Mouse (Mus musculus) heart, postnatal 36 days (tissue): Measurements from ENCODE around the gene Rnf34. TPM values are rescaled to one million over a fixed set of nuclear protein-coding genes. Genes with fewer than 3 reads are reported as not detected.
A peak's percentile ranks its signal among the peaks of the same experiment; 100 is the strongest.

Experiments used
- DNase-seq, 2 experiments: peaks; one replicate each; pipeline ENCODE4 v3.0.0; 2021 to 2022
- intact Hi-C: fragments of 180-260 bp; cut with DNase I; formaldehyde crosslinking; loops from one replicate; pipeline ENCODE4 v1.15.1; 2025
- total RNA-seq, 2 experiments: library from RNA; stranded (reverse); gene quantifications; 2 replicates each; pipeline ENCODE4 v1.2.3; 2021

Rnf34 gene
- 10 to 100 TPM; 25.6 to 30.1 TPM for total RNA-seq

- DNase-seq: peak; percentile 93
- intact Hi-C loops: loop anchor here (2.0 to 5.0 kb wide), 2 partner anchors 29 to 48 kb away; partner anchors contain the start of gene Anapc5
Measured at GRCm38 (mm10) chr5:122849521-122850318, at the start of gene Rnf34. Rnf34 (plus strand) TSS chr5:122850048.

GRCm38 (mm10) chr5:122800345-122801010 lies 49.4 kb upstream of the Rnf34 start:
- no peak for DNase-seq
- intact Hi-C loops: no loop called here

- intact Hi-C loops: no loop called here
- no peak for DNase-seq
Measured at GRCm38 (mm10) chr5:122801684-122802083, 48.2 kb upstream of the Rnf34 start.

- intact Hi-C loops: no loop called here
- no peak for DNase-seq
Measured at GRCm38 (mm10) chr5:122802706-122803105, 47.1 kb upstream of the Rnf34 start.

- intact Hi-C loops: no loop called here
- DNase-seq: no peak
Measured at GRCm38 (mm10) chr5:122805503-122805902, 44.3 kb upstream of the Rnf34 start.

GRCm38 (mm10) chr5:122811364-122812079 lies 38.3 kb upstream of the Rnf34 start:
- peak; percentile 52 to 73 for DNase-seq
- intact Hi-C loops: loop anchor here (2.0 kb wide), 1 partner anchor 69 kb away; no protein-coding TSS in a partner anchor

- no peak for DNase-seq
- intact Hi-C loops: loop anchor here (2.0 kb wide), 1 partner anchor 68 kb away; no protein-coding TSS in a partner anchor
Measured at GRCm38 (mm10) chr5:122812699-122813098, 37.1 kb upstream of the Rnf34 start.

GRCm38 (mm10) chr5:122820777-122821523 lies 28.9 kb upstream of the Rnf34 start, which contains the start of gene Anapc5:
Anapc5 (minus strand) TSS chr5:122821339.
- intact Hi-C loops: loop anchor here (2.0 kb wide), 1 partner anchor 28 kb away; no protein-coding TSS in a partner anchor
- peak; percentile 89 to 92 for DNase-seq

GRCm38 (mm10) chr5:122821524-122821885 lies 28.3 kb upstream of the Rnf34 start:
- intact Hi-C loops: loop anchor here (2.0 kb wide), 1 partner anchor 27 kb away; no protein-coding TSS in a partner anchor
- no peak for DNase-seq

- intact Hi-C loops: no loop called here
- no peak for DNase-seq
Measured at GRCm38 (mm10) chr5:122822441-122822840, 27.4 kb upstream of the Rnf34 start.

GRCm38 (mm10) chr5:122823976-122824375 lies 25.9 kb upstream of the Rnf34 start:
- no peak for DNase-seq
- intact Hi-C loops: no loop called here

- DNase-seq: no peak
- intact Hi-C loops: no loop called here
Measured at GRCm38 (mm10) chr5:122824450-122824849, 25.4 kb upstream of the Rnf34 start.

GRCm38 (mm10) chr5:122825099-122825498 lies 24.7 kb upstream of the Rnf34 start:
- no peak for DNase-seq
- intact Hi-C loops: no loop called here

GRCm38 (mm10) chr5:122832536-122832935 lies 17.3 kb upstream of the Rnf34 start:
- intact Hi-C loops: no loop called here
- no peak for DNase-seq

GRCm38 (mm10) chr5:122832996-122833395 lies 16.9 kb upstream of the Rnf34 start:
- intact Hi-C loops: no loop called here
- DNase-seq: no peak

GRCm38 (mm10) chr5:122841126-122841525 lies 8.7 kb upstream of the Rnf34 start:
- no peak for DNase-seq
- intact Hi-C loops: no loop called here

GRCm38 (mm10) chr5:122843799-122844198 lies 6.0 kb upstream of the Rnf34 start:
- intact Hi-C loops: no loop called here
- no peak for DNase-seq

GRCm38 (mm10) chr5:122850319-122851002 lies 613 bp downstream of the Rnf34 start:
- no peak for DNase-seq
- intact Hi-C loops: loop anchor here (5.0 kb wide), 1 partner anchor 47 kb away; no protein-coding TSS in a partner anchor

- intact Hi-C loops: loop anchor here (5.0 kb wide), 1 partner anchor 45 kb away; no protein-coding TSS in a partner anchor
- no peak for DNase-seq
Measured at GRCm38 (mm10) chr5:122852611-122853010, 2.8 kb downstream of the Rnf34 start.
